Mouse (Mus musculus): ENCODE measurements around the gene Rrp36.

DNA sequence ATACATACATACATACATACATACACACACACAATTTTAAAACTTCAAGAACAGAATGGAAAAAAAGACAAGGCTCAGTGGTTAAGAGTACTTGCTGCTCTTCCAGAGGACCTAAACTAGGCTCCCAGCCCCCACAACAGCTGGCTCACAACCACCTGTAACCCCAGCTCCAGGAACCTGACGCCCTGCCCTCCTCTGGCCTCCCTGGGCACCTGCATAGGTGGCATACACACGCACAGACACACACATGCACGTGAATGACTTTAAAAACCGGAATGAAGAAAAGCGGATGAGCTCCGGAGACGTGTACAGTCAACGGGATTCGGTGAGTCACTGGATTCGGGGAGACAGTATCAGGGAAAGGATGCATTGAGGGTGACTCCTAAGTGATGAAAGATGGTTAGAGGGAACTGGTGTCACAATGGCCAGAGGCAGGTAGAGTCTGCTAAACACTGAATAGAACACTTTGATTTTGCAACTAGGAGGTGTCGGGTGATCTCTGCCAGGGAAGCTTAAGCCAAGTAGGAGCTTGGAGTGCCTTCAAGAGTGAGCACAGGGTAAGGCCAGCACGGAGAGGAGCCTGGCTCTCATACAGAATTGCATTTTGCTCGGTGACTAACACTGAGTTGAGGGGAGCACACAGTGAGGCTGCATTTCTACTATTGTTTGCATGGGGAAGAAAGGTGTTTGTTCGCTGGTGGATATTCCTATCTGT, 32.4 kb upstream of the Rrp36 start:
- TF ChIP-seq GATA1 (IDR thresholded peaks at IDR 0.05; ENCODE audit: low read length) (no peak), TAL1 (IDR thresholded peaks at IDR 0.05; ENCODE audit: low read length) (no peak)

All from erythroblast, embryonic 14.5 days (primary cell).